Mouse (Mus musculus) lung, adult 2 months (tissue): ENCODE measurements around the gene Cish.

Experiments used
- CTCF ChIP-seq: fragments of 200-500 bp; IDR thresholded peaks from 2 replicates; pipeline ENCODE4 v1.5.1; 2011; ENCODE audit warnings: mild to moderate bottlenecking, low read length, control low read depth; ENCODE audit not compliant: insufficient read depth
- POLR2A ChIP-seq: fragments of 200-500 bp; IDR thresholded peaks from 2 replicates; pipeline ENCODE4 v1.6.1; 2011; ENCODE audit warnings: low read depth, mild to moderate bottlenecking, control low read depth, low read length, borderline replicate concordance; ENCODE audit errors: extremely low read depth

GRCm38 (mm10) chr9:107304383-107304782 is 8.6 kb downstream of the Cish start:
- TF ChIP-seq CTCF (no peak), POLR2A (no peak)
